Mouse (Mus musculus) mouse embryonic stem cell (cell line): ENCODE results near the gene Nrarp.

Experiments
- in situ Hi-C, 2 experiments: fragments of 300-500 bp; cut with MboI; formaldehyde crosslinking; loops; 1 replicate in 1 of 2; 3 replicates in 1 of 2; pipeline ENCODE4 v1.14.3; 2019 to 2020; ENCODE audit warnings: low sequenced_read_pairs in 2 of 2, low pct_unique_long_range_greater_than_20kb in 1 of 2, mixed read lengths in 1 of 2; ENCODE audit not compliant: unreplicated experiment in 1 of 2

The Nrarp gene

DNA sequence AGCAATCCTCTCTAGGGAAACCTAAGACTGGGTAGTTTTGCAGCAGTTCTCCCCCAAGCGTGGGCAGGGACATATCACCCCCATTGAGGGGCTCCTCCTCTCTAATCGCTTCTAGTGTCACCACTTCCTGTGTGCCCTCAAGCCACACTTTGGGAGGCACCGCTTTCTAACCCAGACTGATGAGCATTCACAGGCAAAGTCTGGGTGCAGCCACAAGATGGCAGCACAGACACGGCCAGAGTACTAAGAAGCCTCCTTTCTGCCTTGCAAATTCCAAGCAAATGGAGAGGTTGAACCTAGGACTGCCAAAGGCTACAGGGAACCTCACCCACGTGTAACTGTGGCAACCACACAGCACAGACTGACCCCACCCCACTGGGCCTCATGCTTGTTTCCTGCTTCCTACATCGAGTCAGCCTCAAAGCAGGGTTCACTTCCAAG, 12.8 kb downstream of the Nrarp start:
- in situ Hi-C loops = loop anchor here in 1 of 2 experiments (10.0 kb wide), 1 partner anchor 61 kb away; the partner anchor contains the start of gene Tmem203

GRCm38 (mm10) chr2:25194006-25194405, 13.4 kb downstream of the Nrarp start:
- in situ Hi-C loops = loop anchor here in 1 of 2 experiments (10.0 kb wide), 1 partner anchor 61 kb away; the partner anchor contains the start of gene Tmem203

- in situ Hi-C loops = loop anchor here in 1 of 2 experiments (10.0 kb wide), 1 partner anchor 60 kb away; the partner anchor contains the start of gene Tmem203
Observed at GRCm38 (mm10) chr2:25194486-25195171, 14.1 kb downstream of the Nrarp start.

DNA sequence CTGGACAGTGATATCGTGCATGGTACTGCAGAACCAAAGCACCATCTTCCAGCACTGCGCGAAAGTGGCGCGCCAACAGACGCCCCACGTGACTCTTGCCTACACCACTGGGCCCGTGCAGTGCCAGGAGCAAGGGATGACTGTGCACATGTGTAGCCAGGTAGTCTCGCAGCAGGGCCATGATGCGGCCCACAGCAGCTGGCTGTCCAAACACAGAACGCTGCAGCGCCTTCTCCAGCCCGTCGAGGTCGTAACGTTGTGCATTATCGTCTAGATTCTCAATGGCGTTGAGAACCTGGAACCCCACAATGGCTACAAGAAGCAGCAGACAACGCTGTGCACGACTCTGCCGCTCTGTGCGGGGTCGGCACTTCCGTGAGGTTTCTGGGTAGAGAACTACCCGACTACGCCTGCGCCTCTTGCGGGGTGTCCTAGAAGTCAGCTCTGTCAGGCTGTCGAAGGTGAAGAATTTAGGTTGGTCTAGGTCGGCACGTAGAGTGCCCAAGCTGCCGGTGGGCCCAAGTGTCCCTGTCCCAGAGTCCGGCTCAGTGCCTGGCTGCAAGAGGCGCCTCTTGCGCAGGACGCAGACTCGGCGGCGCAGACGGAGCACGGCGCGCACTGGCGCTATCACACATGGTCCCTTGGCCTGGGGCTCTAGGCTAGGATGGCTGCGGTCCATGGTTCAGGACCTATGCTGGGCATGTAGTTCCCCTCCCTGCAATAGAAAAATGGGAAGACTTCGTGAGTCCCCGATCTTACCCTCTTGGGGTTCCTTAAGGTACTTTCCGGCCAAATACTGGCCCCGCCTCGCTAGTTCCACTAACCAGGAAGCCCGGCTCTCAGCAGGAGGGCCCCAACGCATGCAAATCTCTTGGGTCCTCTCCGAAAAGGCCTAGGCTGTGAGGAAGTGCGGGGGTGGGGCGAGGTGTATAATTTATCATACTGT, 14.9 kb downstream of the Nrarp start:
- in situ Hi-C loops = loop anchor here in 1 of 2 experiments (10.0 kb wide), 1 partner anchor 59 kb away; the partner anchor contains the start of gene Tmem203

DNA sequence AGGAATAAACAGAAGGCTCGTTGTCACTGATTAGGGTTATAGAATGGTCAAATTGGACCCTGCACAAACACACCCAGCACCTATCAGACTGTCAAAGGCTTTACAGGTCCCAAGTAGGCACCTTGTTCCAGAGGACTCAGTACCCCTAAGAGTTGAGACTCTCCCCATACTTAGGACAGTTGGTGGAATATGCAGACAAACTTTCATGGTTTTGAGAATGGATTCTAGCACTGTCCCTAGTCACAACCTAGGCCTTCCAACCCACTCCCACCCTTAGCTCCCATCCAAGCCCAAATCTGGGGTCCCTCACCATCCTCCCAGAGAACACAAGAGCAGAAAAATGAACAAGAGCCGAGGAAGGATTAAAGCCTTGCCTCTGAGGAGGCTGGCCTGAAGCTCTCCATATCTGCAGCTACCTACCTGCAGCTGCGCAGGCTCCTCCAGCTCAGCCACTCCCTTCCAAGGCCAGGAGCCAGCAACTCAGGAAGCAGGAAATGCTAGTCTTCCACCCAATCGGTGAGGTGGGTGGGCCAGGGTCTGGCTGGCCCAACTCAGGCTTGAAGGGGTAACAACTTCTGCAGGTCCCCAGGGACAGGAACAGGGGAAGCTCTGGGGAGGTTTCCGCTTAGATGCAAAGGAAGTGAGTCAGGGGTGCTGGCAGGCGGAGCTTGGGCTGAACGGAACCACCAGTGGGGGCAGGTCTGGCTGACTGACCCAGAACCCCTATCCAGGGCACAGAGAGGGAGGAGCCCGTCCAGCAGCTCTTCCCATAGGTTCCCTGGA, 15.8 kb downstream of the Nrarp start, which contains the start of gene Tor4a:
Tor4a (minus strand) TSS at position 715 of the 783 bp plus-strand sequence.
- in situ Hi-C loops = loop anchor here in 1 of 2 experiments (10.0 kb wide), 1 partner anchor 58 kb away; the partner anchor contains the start of gene Tmem203

- in situ Hi-C loops = loop anchor here in 1 of 2 experiments (10.0 kb wide), 1 partner anchor 58 kb away; the partner anchor contains the start of gene Tmem203
Observed at GRCm38 (mm10) chr2:25197191-25197590, 16.6 kb downstream of the Nrarp start.

DNA sequence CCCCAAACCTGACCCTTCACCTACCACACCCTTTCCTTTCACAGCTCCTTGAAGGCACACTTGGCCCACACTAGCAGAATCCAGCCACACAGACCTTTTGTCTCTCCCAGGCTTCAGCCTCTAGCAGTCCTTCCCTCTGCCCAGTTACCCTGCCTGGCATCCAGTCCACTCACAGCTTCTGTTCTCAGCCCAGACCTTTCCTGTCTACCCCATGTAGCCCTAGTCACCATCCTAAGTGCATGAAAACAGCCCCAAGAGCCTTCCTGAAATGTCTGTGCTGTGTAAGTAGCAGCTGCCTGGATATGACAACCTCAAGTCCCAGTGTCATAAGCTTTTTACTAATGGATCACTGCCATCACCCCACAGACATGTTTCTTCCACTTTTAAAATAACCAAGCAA, 17.4 kb downstream of the Nrarp start:
- in situ Hi-C loops = loop anchor here in 1 of 2 experiments (10.0 kb wide), 1 partner anchor 57 kb away; the partner anchor contains the start of gene Tmem203

GRCm38 (mm10) chr2:25200631-25201030, 20.1 kb downstream of the Nrarp start:
- in situ Hi-C loops = no loop called here

DNA sequence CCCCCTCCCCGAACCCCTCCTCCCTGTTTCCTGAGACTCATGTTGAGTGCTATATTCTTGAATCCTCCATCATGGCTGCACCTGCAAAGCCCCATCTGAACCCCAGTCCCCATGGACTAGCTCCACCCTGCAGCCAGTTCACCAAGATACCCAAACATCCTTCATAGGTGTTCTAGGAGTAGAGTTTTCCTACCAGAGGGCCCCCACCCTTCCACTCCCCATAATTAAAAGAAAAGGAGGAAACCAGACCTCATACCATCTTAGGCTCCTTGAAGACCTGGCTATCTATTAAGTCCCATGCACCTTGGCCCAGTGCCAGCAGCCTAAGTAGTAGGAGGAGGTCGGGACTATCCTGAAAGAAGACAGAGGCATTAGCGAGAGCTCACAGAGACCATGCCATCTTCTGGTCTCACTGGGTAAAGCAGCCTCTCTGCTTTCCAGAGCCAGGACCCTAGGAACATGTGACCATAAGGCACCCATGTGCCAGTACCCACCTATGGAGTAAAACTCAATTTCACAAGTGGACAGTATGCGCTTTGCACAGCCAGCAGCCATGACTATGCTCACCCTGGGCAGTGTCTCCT, 23.2 kb downstream of the Nrarp start:
- in situ Hi-C loops = no loop called here

DNA sequence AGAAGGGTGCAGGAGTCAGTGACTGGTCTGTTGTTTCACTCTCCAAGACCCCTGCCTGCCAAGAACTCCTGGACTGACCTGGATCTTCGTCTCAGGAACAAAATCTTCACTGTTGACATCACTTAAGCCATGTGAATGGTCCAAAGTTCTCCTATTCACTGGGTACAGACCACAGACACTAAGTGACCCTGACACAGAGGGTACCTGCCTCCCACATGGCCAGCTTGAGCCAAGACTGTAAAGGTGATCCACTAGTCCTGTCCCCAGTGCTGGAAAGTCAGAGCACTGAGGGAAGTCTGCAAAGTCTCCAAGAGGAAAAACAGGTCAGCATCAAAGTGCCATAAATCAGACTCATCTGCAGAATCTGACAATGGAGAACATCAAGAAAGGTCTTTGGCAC, 27.0 kb downstream of the Nrarp start:
- in situ Hi-C loops = no loop called here

DNA sequence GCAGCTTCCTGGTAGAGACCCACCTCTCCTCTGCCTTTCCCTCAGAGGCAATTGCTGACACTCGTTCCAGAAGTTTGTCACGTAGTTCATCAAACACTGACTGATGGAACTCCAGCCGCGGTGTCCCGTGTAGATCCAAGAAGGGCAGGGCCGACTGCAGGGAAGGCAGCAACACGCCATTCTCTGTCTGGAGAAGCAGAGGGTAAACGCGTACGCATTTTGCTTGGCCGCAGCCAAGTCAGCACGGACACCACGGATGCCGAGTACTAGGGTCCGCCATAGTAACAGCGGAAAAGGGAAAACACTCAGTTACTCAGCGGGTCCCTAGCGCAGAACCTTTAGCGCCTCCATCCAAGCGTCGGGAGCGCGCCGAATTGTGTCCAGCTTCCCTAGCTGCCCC, 30.1 kb downstream of the Nrarp start:
- in situ Hi-C loops = no loop called here

- in situ Hi-C loops = no loop called here
Observed at GRCm38 (mm10) chr2:25211121-25211670, 30.6 kb downstream of the Nrarp start, which contains the start of gene Nelfb. Nelfb (minus strand) TSS chr2:25211489.

DNA sequence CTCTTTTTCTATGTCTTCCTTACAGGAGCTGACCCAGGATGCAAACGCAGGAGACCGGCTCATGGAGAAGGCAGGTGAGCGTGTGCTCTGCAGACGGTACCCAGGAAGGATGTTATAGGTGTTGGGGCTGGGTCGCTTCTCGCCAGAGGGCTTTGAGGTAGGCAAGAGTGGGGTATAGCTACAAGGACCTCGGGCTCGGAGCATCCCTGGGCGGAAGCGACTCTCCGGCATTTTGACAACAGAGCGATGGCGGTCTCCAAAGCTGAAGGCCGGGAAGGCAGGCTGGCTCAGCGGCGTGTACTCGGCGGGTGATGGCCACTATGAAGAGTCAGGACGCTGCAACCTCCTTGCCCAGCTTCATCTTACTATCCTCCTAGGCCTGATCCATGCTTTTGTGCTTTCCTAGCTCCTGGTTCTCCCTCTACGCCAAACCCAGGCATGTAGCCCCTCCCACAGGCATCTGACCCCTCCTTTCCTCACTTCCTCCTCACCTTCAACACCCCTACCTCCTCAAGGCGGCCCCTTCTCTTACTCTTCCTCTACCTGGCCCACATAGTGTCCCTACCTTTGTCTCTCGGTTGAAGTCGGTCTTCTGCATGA, 32.8 kb downstream of the Nrarp start:
- in situ Hi-C loops = no loop called here

GRCm38 (mm10) chr2:25214444-25214843, 33.9 kb downstream of the Nrarp start, which contains the start of gene Stpg3:
Stpg3 (minus strand) TSS chr2:25214637.
- in situ Hi-C loops = no loop called here

GRCm38 (mm10) chr2:25217666-25218065, 37.1 kb downstream of the Nrarp start:
- in situ Hi-C loops = no loop called here

- in situ Hi-C loops = no loop called here
Observed at GRCm38 (mm10) chr2:25218445-25218844, 37.9 kb downstream of the Nrarp start, which contains the start of gene Fam166a. Fam166a (plus strand) TSS chr2:25218745.

GRCm38 (mm10) chr2:25221331-25221772, 40.8 kb downstream of the Nrarp start:
- in situ Hi-C loops = no loop called here
